Mouse (Mus musculus) stomach, embryonic 14.5 days (tissue): ENCODE measurements around the gene D630045J12Rik. TPM values are rescaled to one million over a fixed set of nuclear protein-coding genes. Genes with fewer than 3 reads are reported as not detected.

ENCODE experiments used
- ATAC-seq: fragments of 200-750 bp; cut with Nextera tagmentation; 2 replicates; pipeline ENCODE4 v1.8.0; 2017; ENCODE audit warnings: low read depth, moderate TSS enrichment; ENCODE audit not compliant: insufficient number of reproducible peaks, insufficient read depth, low FRiP score
- H3K27ac ChIP-seq: fragments of 300-500 bp; sonication (generic); 2 replicates; pipeline ENCODE4 v1.5.1; 2014; ENCODE audit warnings: mild to moderate bottlenecking, low read length, moderate library complexity, mixed read lengths
- H3K27me3 ChIP-seq: fragments of 300-500 bp; sonication (generic); 2 replicates; pipeline ENCODE4 v1.6.1; 2014; ENCODE audit warnings: low read length, control low read depth, mixed read lengths; ENCODE audit not compliant: control insufficient read depth, insufficient read depth
- H3K36me3 ChIP-seq: fragments of 300-500 bp; sonication (generic); 2 replicates; pipeline ENCODE4 v1.6.1; 2014; ENCODE audit warnings: mild to moderate bottlenecking, control low read depth, low read length, moderate library complexity, mixed read lengths; ENCODE audit not compliant: control insufficient read depth, insufficient read depth
- H3K4me1 ChIP-seq: fragments of 300-500 bp; sonication (generic); 2 replicates; pipeline ENCODE4 v1.6.1; 2014; ENCODE audit warnings: low read length, control low read depth, mixed read lengths; ENCODE audit not compliant: control insufficient read depth, insufficient read depth
- H3K4me2 ChIP-seq: fragments of 300-500 bp; sonication (generic); replicated peaks from 2 replicates; pipeline ENCODE4 v1.6.1; 2014; ENCODE audit warnings: low read depth, low read length, control low read depth
- H3K4me3 ChIP-seq: fragments of 300-500 bp; sonication (generic); 2 replicates; pipeline ENCODE4 v1.5.1; 2014; ENCODE audit warnings: low read depth, low read length, control low read depth
- H3K9ac ChIP-seq: fragments of 300-500 bp; sonication (generic); replicated peaks from 2 replicates; pipeline ENCODE4 v1.6.1; 2014; ENCODE audit warnings: low read depth, mild to moderate bottlenecking, control low read depth, low read length, moderate library complexity, mixed read lengths
- H3K9me3 ChIP-seq: fragments of 300-500 bp; sonication (generic); 2 replicates; pipeline ENCODE4 v1.6.1; 2016; ENCODE audit warnings: low read depth, low read length, control low read depth; ENCODE audit not compliant: control insufficient read depth
- WGBS: fragments of 180-500 bp; shearing (Covaris S2); extraction: QIAGEN DNeasy Blood & Tissue Kit; methylation state at CpG from one replicate; pipeline ENCODE4 v1.1.7; 2014; 5-methylcytosine and 5-hydroxymethylcytosine counted together
- polyA plus RNA-seq: library from polyadenylated mRNA; unstranded; fragments of >200 nt; fragmentation: Nextera tagmentation; extraction: Ambion mirVana; gene quantifications from 2 replicates; pipeline ENCODE4 v1.2.1, GENCODE M21; 2014

The D630045J12Rik gene
- polyA plus RNA-seq, 1 experiment from 2014 or later, result 8.1 TPM

- 75% methylated on average over 9 of the region's 9 CpGs for WGBS
- H3K4me2 ChIP-seq, result no peak overlapping the region
- H3K9ac ChIP-seq, result no peak overlapping the region
- H3K9me3 ChIP-seq, result no peaks in the 10 kb centered on the region
- H3K27me3 ChIP-seq, result no peaks in the 10 kb centered on the region
- no peak overlapping the region for H3K27ac ChIP-seq
- no peak overlapping the region for H3K4me3 ChIP-seq
- no peaks in the 10 kb centered on the region for H3K4me1 ChIP-seq
- no peak for ATAC-seq
- no peaks in the 10 kb centered on the region for H3K36me3 ChIP-seq
These were observed 147.9 kb downstream of the D630045J12Rik start for GRCm38 (mm10) chr6:38105924-38106323.

- H3K4me3 ChIP-seq, result no peak overlapping the region
- H3K4me2 ChIP-seq, result no peak overlapping the region
- H3K36me3 ChIP-seq, result no peaks in the 10 kb centered on the region
- no peaks in the 10 kb centered on the region for H3K4me1 ChIP-seq
- no peak overlapping the region for H3K9ac ChIP-seq
- WGBS, result 46% methylated on average over 6 of the region's 6 CpGs
- no peaks in the 10 kb centered on the region for H3K9me3 ChIP-seq
- ATAC-seq, result no peak
- no peak overlapping the region for H3K27ac ChIP-seq
- no peaks in the 10 kb centered on the region for H3K27me3 ChIP-seq
These were observed 150.0 kb downstream of the D630045J12Rik start for GRCm38 (mm10) chr6:38103775-38104174.

GRCm38 (mm10) chr6:38102216-38102795 lies 151.5 kb downstream of the D630045J12Rik start:
- H3K9ac ChIP-seq, result no peak overlapping the region

GRCm38 (mm10) chr6:38096961-38097370 lies 156.8 kb downstream of the D630045J12Rik start:
- H3K4me2 ChIP-seq, result no peak overlapping the region
- no peak overlapping the region for H3K4me3 ChIP-seq
- no peak overlapping the region for H3K9ac ChIP-seq
- peak overlapping the region; percentile 33; the same call in 1 of the 2 replicates for H3K27ac ChIP-seq
- H3K4me1 ChIP-seq, result no peaks in the 10 kb centered on the region
- peak; percentile 93 for ATAC-seq
- no peaks in the 10 kb centered on the region for H3K36me3 ChIP-seq
- H3K9me3 ChIP-seq, result no peaks in the 10 kb centered on the region
- 34% methylated on average over 5 of the region's 5 CpGs for WGBS
- no peaks in the 10 kb centered on the region for H3K27me3 ChIP-seq

More at GRCm38 (mm10) chr6:38102216-38102795, 151.5 kb downstream of the D630045J12Rik start:
- H3K4me1 ChIP-seq, result no peaks in the 10 kb centered on the region
- no peak for ATAC-seq
- no peak overlapping the region for H3K4me2 ChIP-seq
- 76% methylated on average over 7 of the region's 7 CpGs for WGBS
- H3K4me3 ChIP-seq, result no peak overlapping the region
- H3K27ac ChIP-seq, result no peak overlapping the region
- H3K36me3 ChIP-seq, result no peaks in the 10 kb centered on the region
- no peaks in the 10 kb centered on the region for H3K27me3 ChIP-seq
- H3K9me3 ChIP-seq, result no peaks in the 10 kb centered on the region

- Histone ChIP-seq H3K4me2 (no peak overlapping the region), H3K4me1 (no peaks in the 10 kb centered on the region), H3K9ac (no peak overlapping the region), H3K27ac (no peak overlapping the region), H3K9me3 (no peaks in the 10 kb centered on the region), H3K27me3 (no peaks in the 10 kb centered on the region), H3K36me3 (no peaks in the 10 kb centered on the region), H3K4me3 (no peak overlapping the region)
- ATAC-seq, result no peak
- WGBS, result 82% methylated on average over 10 of the region's 10 CpGs
These were observed 159.1 kb downstream of the D630045J12Rik start for GRCm38 (mm10) chr6:38094701-38095100.

GRCm38 (mm10) chr6:38092539-38092938 lies 161.3 kb downstream of the D630045J12Rik start:
- H3K9me3 ChIP-seq, result no peaks in the 10 kb centered on the region
- H3K4me2 ChIP-seq, result no peak overlapping the region
- H3K27ac ChIP-seq, result no peak overlapping the region
- H3K9ac ChIP-seq, result no peak overlapping the region
- H3K36me3 ChIP-seq, result no peaks in the 10 kb centered on the region
- H3K27me3 ChIP-seq, result no peaks in the 10 kb centered on the region
- WGBS, result 97% methylated on average over 8 of the region's 8 CpGs
- H3K4me1 ChIP-seq, result no peaks in the 10 kb centered on the region
- no peak for ATAC-seq
- H3K4me3 ChIP-seq, result no peak overlapping the region

GRCm38 (mm10) chr6:38087242-38088026 lies 166.4 kb downstream of the D630045J12Rik start:
- Histone ChIP-seq H3K4me1 (peaks cover under 1% of the 10 kb centered on the region; the same call in 1 of the 2 replicates), H3K4me2 (no peak overlapping the region), H3K9ac (no peak overlapping the region), H3K4me3 (no peak overlapping the region), H3K27me3 (no peaks in the 10 kb centered on the region), H3K36me3 (no peaks in the 10 kb centered on the region), H3K9me3 (no peaks in the 10 kb centered on the region), H3K27ac (no peak overlapping the region)
- WGBS, result 65% methylated on average over 9 of the region's 9 CpGs
- ATAC-seq, result peak; percentile 53; the same call in 1 of the 2 replicates

GRCm38 (mm10) chr6:38083204-38083603 lies 170.6 kb downstream of the D630045J12Rik start:
- ATAC-seq, result no peak
- Histone ChIP-seq H3K4me2 (no peak overlapping the region), H3K9ac (no peak overlapping the region), H3K27me3 (no peaks in the 10 kb centered on the region), H3K9me3 (no peaks in the 10 kb centered on the region), H3K27ac (no peak overlapping the region), H3K4me1 (peaks cover 8% of the 10 kb centered on the region; the same call in 1 of the 2 replicates), H3K4me3 (no peak overlapping the region), H3K36me3 (no peaks in the 10 kb centered on the region)
- 35% methylated on average over 4 of the region's 4 CpGs for WGBS
